Mouse (Mus musculus): Measurements from ENCODE around the gene Itprid2.

The Itprid2 gene

GRCm38 (mm10) chr2:79707575-79707974, 72.4 kb downstream of the Itprid2 start, which contains the start of gene Ppp1r1c:
Gene Ppp1r1c, plus strand, starts transcription at chr2:79707780.
- DNase-seq (ENCODE audit: low spot score in 2 of 2): no peak

GRCm38 (mm10) chr2:79713662-79714091, 78.5 kb downstream of the Itprid2 start:
- DNase-seq (ENCODE audit: low spot score in 2 of 2): no peak

- no peak for DNase-seq (ENCODE audit: low spot score in 2 of 2)
These were observed 79.6 kb downstream of the Itprid2 start for GRCm38 (mm10) chr2:79714745-79715144.

GRCm38 (mm10) chr2:79715925-79716324, 80.8 kb downstream of the Itprid2 start:
- no peak for DNase-seq (ENCODE audit: low spot score in 2 of 2)

- DNase-seq (ENCODE audit: low spot score in 2 of 2): no peak
These were observed 82.7 kb downstream of the Itprid2 start for GRCm38 (mm10) chr2:79717846-79718245.

GRCm38 (mm10) chr2:79722415-79722814, 87.3 kb downstream of the Itprid2 start:
- DNase-seq (ENCODE audit: low spot score in 2 of 2): no peak
